Mouse (Mus musculus) right cerebral cortex, postnatal 10 days (tissue): Measurements from ENCODE around the gene Melk.

Experiments
- DNase-seq, 2 experiments: peaks; one replicate each; pipeline ENCODE4 v3.0.0; 2021; ENCODE audit warnings: low spot score in 2 of 2

Gene Melk

GRCm38 (mm10) chr4:44300781-44301750 lies at the start of gene Melk:
Gene Melk (plus strand): TSS chr4:44300876.
- DNase-seq: peak; percentile 73 to 78

- no peak for DNase-seq
Measured at GRCm38 (mm10) chr4:44251521-44251920, 49.2 kb upstream of the Melk start.

GRCm38 (mm10) chr4:44251966-44252916 lies 48.4 kb upstream of the Melk start:
- peak; percentile 40 to 53 for DNase-seq

- DNase-seq: no peak
Measured at GRCm38 (mm10) chr4:44253191-44253590, 47.5 kb upstream of the Melk start.

- DNase-seq: no peak
Measured at GRCm38 (mm10) chr4:44254579-44254978, 46.1 kb upstream of the Melk start.

GRCm38 (mm10) chr4:44259126-44259525 lies 41.5 kb upstream of the Melk start:
- no peak for DNase-seq

- DNase-seq: no peak
Measured at GRCm38 (mm10) chr4:44260244-44260643, 40.4 kb upstream of the Melk start.

- no peak for DNase-seq
Measured at GRCm38 (mm10) chr4:44265500-44265899, 35.2 kb upstream of the Melk start.

- DNase-seq: no peak
Measured at GRCm38 (mm10) chr4:44267437-44267836, 33.2 kb upstream of the Melk start.

GRCm38 (mm10) chr4:44269376-44269817 lies 31.3 kb upstream of the Melk start:
- DNase-seq: no peak

- DNase-seq: no peak
Measured at GRCm38 (mm10) chr4:44271134-44271533, 29.5 kb upstream of the Melk start.

- no peak for DNase-seq
Measured at GRCm38 (mm10) chr4:44281597-44282265, 18.9 kb upstream of the Melk start.

- DNase-seq: peak; percentile 72 to 74
Measured at GRCm38 (mm10) chr4:44292534-44292933, 8.1 kb upstream of the Melk start.

GRCm38 (mm10) chr4:44295837-44296236 lies 4.8 kb upstream of the Melk start:
- no peak for DNase-seq

- peak; percentile 41 to 63 for DNase-seq
Measured at GRCm38 (mm10) chr4:44306585-44306984, 5.9 kb downstream of the Melk start.

- no peak for DNase-seq
Measured at GRCm38 (mm10) chr4:44310429-44310828, 9.8 kb downstream of the Melk start.

GRCm38 (mm10) chr4:44310911-44311310 lies 10.2 kb downstream of the Melk start:
- no peak for DNase-seq

- no peak for DNase-seq
Measured at GRCm38 (mm10) chr4:44316270-44316809, 15.7 kb downstream of the Melk start.

GRCm38 (mm10) chr4:44320448-44320847 lies 19.8 kb downstream of the Melk start:
- no peak for DNase-seq

GRCm38 (mm10) chr4:44322124-44322523 lies 21.4 kb downstream of the Melk start:
- DNase-seq: no peak

- DNase-seq: no peak
Measured at GRCm38 (mm10) chr4:44325453-44325852, 24.8 kb downstream of the Melk start.
